Mouse (Mus musculus): Measurements from ENCODE around the gene Irak3. TPM values are rescaled to one million over a fixed set of nuclear protein-coding genes. Genes with fewer than 3 reads are reported as not detected.

The Irak3 gene
- total and polyA plus RNA-seq, 3 experiments: 0.01 to 0.16 TPM; not detected in 1

DNA sequence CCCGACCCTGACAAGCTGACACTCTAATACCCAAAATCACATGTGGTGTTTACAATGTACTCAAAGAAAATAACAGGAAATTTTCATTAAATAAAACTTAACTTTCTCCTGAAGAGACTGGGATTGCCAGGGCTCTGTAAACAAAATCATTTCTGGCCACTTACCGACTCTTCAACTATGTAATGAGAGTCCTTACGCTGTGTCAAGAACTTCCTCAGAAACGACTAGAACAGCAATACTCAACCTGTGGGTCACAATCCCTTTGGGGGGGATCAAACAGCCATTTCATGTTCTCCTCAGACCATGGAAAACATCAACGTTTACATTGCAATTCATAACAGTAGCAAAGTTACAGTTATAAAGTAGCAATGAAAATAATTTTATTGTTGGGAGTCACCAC, 104.4 kb downstream of the Irak3 start:
- no peaks in the 10 kb centered on the region for H3K9me3 ChIP-seq (replicated peaks)
- no peak overlapping the region for H3K4me3 ChIP-seq (ENCODE audit: low read depth, low read length)
- ATAC-seq (ENCODE audit: extremely low read depth, insufficient number of reproducible peaks, low FRiP score, poor library complexity, severe bottlenecking): no peak
- TF ChIP-seq TAL1 (conservative IDR thresholded peaks at IDR 0.05; ENCODE audit: low read depth, low read length) (no peak), POLR2AphosphoS5 (IDR thresholded peaks at IDR 0.05; ENCODE audit: insufficient replicate concordance, low read depth, low read length) (no peak), GATA2 (IDR thresholded peaks at IDR 0.05; ENCODE audit: borderline replicate concordance, low read depth, low read length) (no peak), GATA1 (IDR thresholded peaks at IDR 0.05; ENCODE audit: borderline replicate concordance, low read length) (no peak), CTCF (IDR thresholded peaks at IDR 0.05; ENCODE audit: low read depth, low read length) (no peak)
- no peak for DNase-seq (ENCODE audit: low spot score)
- H3K36me3 ChIP-seq (replicated peaks): peaks cover 90% of the 10 kb centered on the region
- no peaks in the 10 kb centered on the region; the same call in 1 of the 2 replicates for H3K4me1 ChIP-seq (ENCODE audit: insufficient read depth, low read depth, low read length)
- H3K27me3 ChIP-seq (ENCODE audit: insufficient read depth, low read length): no peaks in the 10 kb centered on the region

DNA sequence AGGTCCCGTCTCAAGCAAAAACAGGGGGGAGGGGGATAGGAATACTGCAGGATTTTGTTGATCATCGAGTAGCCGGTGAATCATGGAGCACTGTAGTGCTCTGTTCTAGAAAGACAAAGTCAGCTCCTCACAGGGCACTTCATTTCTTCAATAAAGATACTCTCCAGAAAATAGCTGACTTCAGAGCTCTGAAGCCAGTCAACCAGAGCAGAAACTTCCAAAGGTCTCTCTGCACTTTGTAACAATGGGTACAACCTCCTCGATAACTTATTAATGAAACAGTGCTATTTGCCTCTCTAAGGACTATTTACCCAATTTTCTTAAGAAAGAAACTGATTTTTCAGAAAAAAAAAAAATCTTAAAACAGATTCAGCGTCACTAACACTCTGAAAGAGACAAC, 106.2 kb downstream of the Irak3 start:
- no peak for TF ChIP-seq POLR2AphosphoS5 (IDR thresholded peaks at IDR 0.05; ENCODE audit: insufficient replicate concordance, low read depth, low read length)
- TF ChIP-seq GATA1 (IDR thresholded peaks at IDR 0.05; ENCODE audit: borderline replicate concordance, low read length): no peak
- no peak for TF ChIP-seq CTCF (IDR thresholded peaks at IDR 0.05; ENCODE audit: low read depth, low read length)
- no peaks in the 10 kb centered on the region for H3K9me3 ChIP-seq (replicated peaks)
- H3K4me3 ChIP-seq (ENCODE audit: low read depth, low read length): no peak overlapping the region
- peaks cover 94% of the 10 kb centered on the region for H3K36me3 ChIP-seq (replicated peaks)
- H3K4me1 ChIP-seq (ENCODE audit: insufficient read depth, low read depth, low read length): no peaks in the 10 kb centered on the region
- H3K27me3 ChIP-seq (ENCODE audit: insufficient read depth, low read length): no peaks in the 10 kb centered on the region
- ATAC-seq (ENCODE audit: extremely low read depth, insufficient number of reproducible peaks, low FRiP score, poor library complexity, severe bottlenecking) (no peak), DNase-seq (ENCODE audit: low spot score) (no peak)

DNA sequence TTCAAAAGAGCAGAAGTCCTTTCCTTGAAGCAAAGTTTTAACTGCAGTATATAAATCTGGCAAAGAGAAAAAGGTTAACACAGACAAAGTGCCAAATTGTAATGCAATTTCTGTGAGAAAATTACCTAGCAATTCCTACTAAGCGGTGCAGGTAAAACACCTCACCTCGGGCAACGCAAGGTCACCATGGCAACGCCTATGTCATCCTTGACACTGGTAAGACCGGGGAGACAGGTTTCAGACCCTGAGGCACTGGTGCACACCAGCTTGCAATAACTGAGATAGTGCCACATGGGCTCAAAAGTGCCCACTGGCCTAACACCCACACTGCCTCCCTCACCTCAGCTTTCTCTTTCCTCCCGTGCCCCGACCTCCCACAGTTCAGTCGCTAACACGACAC, 106.8 kb downstream of the Irak3 start:
- no peak for TF ChIP-seq GATA2 (IDR thresholded peaks at IDR 0.05; ENCODE audit: borderline replicate concordance, low read depth, low read length)
- TF ChIP-seq TAL1 (conservative IDR thresholded peaks at IDR 0.05; ENCODE audit: low read depth, low read length): no peak
- no peak for TF ChIP-seq GATA1 (IDR thresholded peaks at IDR 0.05; ENCODE audit: borderline replicate concordance, low read length)
- TF ChIP-seq POLR2AphosphoS5 (IDR thresholded peaks at IDR 0.05; ENCODE audit: insufficient replicate concordance, low read depth, low read length): no peak
- no peak for TF ChIP-seq CTCF (IDR thresholded peaks at IDR 0.05; ENCODE audit: low read depth, low read length)
- H3K9me3 ChIP-seq (replicated peaks): no peaks in the 10 kb centered on the region
- ATAC-seq (ENCODE audit: extremely low read depth, insufficient number of reproducible peaks, low FRiP score, poor library complexity, severe bottlenecking) (no peak), DNase-seq (ENCODE audit: low spot score) (no peak)
- no peaks in the 10 kb centered on the region for H3K27me3 ChIP-seq (ENCODE audit: insufficient read depth, low read length)
- H3K4me3 ChIP-seq (ENCODE audit: low read depth, low read length): no peak overlapping the region
- no peaks in the 10 kb centered on the region for H3K4me1 ChIP-seq (ENCODE audit: insufficient read depth, low read depth, low read length)
- peaks cover 92% of the 10 kb centered on the region for H3K36me3 ChIP-seq (replicated peaks)

DNA sequence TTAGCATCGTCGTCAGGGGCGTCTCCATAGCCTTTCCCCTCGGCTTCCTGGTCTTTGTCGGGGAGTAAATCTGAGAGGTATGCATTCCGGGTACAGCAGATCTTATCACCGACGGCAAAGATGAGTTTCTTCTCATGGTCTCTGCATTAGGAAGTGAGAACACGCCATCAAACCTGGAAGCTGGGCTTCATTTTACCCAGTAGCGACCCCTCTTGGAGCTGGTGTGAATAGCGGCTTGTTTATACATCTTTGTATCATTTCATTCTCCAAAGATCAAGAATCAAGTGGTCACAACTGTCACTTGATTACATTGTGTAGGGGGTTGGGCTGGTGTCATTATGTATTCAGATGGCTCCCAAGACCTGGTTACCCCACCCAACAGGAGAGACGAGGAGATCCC, 109.4 kb downstream of the Irak3 start:
- TF ChIP-seq POLR2AphosphoS5 (IDR thresholded peaks at IDR 0.05; ENCODE audit: insufficient replicate concordance, low read depth, low read length) (no peak), GATA2 (IDR thresholded peaks at IDR 0.05; ENCODE audit: borderline replicate concordance, low read depth, low read length) (no peak), TAL1 (conservative IDR thresholded peaks at IDR 0.05; ENCODE audit: low read depth, low read length) (no peak)
- no peak overlapping the region for H3K4me3 ChIP-seq (ENCODE audit: low read depth, low read length)
- no peak for ATAC-seq (ENCODE audit: extremely low read depth, insufficient number of reproducible peaks, low FRiP score, poor library complexity, severe bottlenecking)
- H3K4me1 ChIP-seq (ENCODE audit: insufficient read depth, low read depth, low read length): no peaks in the 10 kb centered on the region
- H3K27me3 ChIP-seq (ENCODE audit: insufficient read depth, low read length): no peaks in the 10 kb centered on the region
- peaks cover 96% of the 10 kb centered on the region for H3K36me3 ChIP-seq (replicated peaks)
- DNase-seq (ENCODE audit: low spot score): no peak
- H3K9me3 ChIP-seq (replicated peaks): no peaks in the 10 kb centered on the region

Other genes starting within 250 kb of the Irak3 start
- 44.8 and 58.5 TPM in 2 replicates for gene Helb, start 89.1 kb downstream of the Irak3 start, total RNA-seq (2014; fragmentation: Nextera tagmentation)
- 47.7 and 51.0 TPM in 2 replicates for gene Helb, start 89.1 kb downstream of the Irak3 start, total RNA-seq (2017)
- 10.6 and 16.4 TPM in 2 replicates for gene Helb, start 89.1 kb downstream of the Irak3 start, polyA plus RNA-seq (2012)
- 70.1 and 74.0 TPM in 2 replicates for gene Tmbim4, start 540 bp downstream of the Irak3 start, total RNA-seq (2014; fragmentation: Nextera tagmentation)
- 92.5 and 104 TPM in 2 replicates for gene Tmbim4, start 540 bp downstream of the Irak3 start, total RNA-seq (2017)
- gene Tmbim4, start 540 bp downstream of the Irak3 start, polyA plus RNA-seq (2012): 65.2 and 67.5 TPM in 2 replicates
- gene Llph, start 24.9 kb upstream of the Irak3 start, total RNA-seq (2014; fragmentation: Nextera tagmentation): 43.9 and 45.0 TPM in 2 replicates
- 62.2 and 87.9 TPM in 2 replicates for gene Llph, start 24.9 kb upstream of the Irak3 start, total RNA-seq (2017)
- gene Llph, start 24.9 kb upstream of the Irak3 start, polyA plus RNA-seq (2012): 76.1 and 90.5 TPM in 2 replicates